Mouse (Mus musculus) heart, adult 2 months (tissue): Measurements from ENCODE around the gene Pcdh19.

Source experiments
- CTCF ChIP-seq: fragments of 200-600 bp; IDR thresholded peaks from 2 replicates; pipeline ENCODE4 v1.8.1; 2022; ENCODE audit warnings: antibody characterized with exemption, mild to moderate bottlenecking, moderate library complexity
- POLR2A ChIP-seq: fragments of 200-500 bp; IDR thresholded peaks from 2 replicates; pipeline ENCODE4 v1.6.1; 2011; ENCODE audit warnings: mild to moderate bottlenecking, low read depth, low read length, control low read depth; ENCODE audit not compliant: insufficient read depth

GRCm38 (mm10) chrX:133601658-133602057 lies 87.1 kb downstream of the Pcdh19 start:
- TF ChIP-seq CTCF = no peak
- no peak for TF ChIP-seq POLR2A
